Mouse (Mus musculus) lung, postnatal 0 days (tissue): ENCODE measurements at regions not wholly inside any gene's neighbourhood (a gene's known extent, or its start where the extent isn't known, plus 50 kb on each side); places are given as distances from the start of the nearest gene placed in this dataset.

ENCODE experiments used
- CTCF ChIP-seq: IDR thresholded peaks from 2 replicates; pipeline ENCODE4 v1.5.1; 2016; ENCODE audit warnings: antibody characterized with exemption, mild to moderate bottlenecking
- EP300 ChIP-seq: IDR thresholded peaks from 2 replicates; pipeline ENCODE4 v1.6.1; 2016; ENCODE audit warnings: antibody characterized with exemption, mild to moderate bottlenecking, control low read depth

DNA sequence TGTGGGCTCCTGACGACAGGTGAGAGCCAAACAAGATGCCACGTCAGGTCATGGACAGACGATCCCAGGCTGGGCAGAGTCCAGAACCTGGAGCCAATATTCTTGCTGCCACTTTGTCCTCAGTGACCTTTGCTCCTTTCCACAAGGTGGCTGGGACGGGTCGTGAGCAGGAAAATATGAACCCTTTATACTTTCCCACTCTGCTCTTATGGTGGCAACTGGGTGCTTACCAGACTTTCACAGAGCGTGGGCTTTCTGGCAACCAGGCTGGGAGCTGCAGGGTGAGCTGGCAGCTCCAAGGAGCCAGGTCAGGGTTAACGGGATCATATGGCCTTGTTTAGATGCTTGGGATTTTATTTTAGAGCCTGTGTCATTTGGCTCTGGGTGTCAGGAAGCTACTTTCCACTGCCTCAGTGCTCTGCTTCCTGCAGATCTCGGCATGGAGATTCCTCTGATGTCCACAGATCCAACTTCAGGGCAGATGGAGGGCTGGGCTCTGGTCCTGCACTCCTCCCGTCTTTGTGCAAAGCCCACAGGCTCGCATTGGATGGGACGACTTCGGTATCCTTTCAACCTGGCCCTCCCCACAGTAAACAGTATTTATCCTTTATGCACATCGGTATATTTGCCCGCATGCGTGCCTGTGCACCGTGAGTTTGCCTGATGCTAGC is 143.9 kb downstream of the Unc5cl start:
- TF ChIP-seq CTCF = no peak
- no peak for TF ChIP-seq EP300
